Mouse (Mus musculus): ENCODE measurements around the gene Shb. TPM values are rescaled to one million over a fixed set of nuclear protein-coding genes. Genes with fewer than 3 reads are reported as not detected.

Shb gene
- polyA plus RNA-seq, 1 experiment from 2014 or later, result 7.2 TPM

DNA sequence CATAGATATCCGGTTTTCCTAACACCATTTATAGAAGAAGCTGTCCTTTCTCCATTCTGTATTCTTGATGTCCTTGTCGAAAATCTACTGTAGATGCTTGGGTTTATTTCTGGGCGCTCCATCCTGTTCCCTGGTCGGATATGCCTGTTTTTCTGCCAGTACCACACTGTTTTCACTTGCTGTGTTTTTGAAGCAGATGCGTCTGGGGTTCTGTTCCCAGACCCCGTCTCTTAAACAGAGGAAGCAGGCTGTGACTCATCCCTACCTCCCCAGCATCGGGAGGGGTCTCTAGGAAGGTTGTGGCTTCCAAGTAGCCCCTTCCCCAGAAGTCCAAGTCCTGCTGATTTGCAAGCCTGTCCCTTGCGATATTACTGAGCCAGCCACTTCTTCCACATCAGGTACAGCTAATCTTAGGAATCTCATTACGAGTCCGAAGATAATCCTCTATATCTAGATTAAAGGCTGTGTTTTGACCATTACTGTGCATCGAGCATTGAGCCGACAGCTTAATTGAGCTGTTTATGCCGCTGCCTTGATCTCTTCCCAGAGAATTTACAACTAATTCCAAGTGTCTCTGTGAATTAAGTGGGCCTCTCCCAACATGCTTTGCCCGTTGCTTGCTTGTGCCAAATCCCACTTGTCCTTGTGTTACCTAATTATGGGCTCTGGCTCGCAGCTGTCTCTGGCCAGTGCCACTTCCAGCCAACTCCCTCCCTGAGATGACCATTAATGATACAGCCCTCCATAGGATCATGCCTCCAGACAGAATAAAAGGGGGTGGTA lies 8.1 kb upstream of the Shb start:
- 65% methylated on average over 15 of the region's 15 CpGs for WGBS
- H3K36me3 ChIP-seq, result no peaks in the 10 kb centered on the region
- ATAC-seq (ENCODE audit: low FRiP score, low read depth), result no peak

DNA sequence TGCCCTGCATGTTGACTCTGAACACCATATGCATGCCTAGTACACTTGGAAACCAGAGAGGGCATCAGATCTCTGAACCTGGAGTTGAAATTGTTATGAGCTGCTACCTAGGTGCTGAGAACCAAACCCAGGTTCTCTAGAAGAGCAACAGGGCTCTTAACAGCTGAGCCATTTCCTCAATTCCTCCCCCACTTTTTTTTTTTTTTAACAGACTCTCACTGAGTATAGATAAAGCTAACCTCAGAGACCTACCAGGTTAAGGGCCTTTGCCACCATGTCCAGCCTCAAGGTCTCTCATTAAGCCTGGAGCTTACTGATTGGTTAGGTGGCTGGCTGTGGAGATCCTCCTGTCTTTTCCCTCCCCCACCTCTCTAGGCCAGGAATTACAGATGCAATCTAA lies 6.9 kb upstream of the Shb start:
- Histone ChIP-seq H3K4me2 (no peak overlapping the region), H3K36me3 (no peaks in the 10 kb centered on the region), H3K4me1 (replicated peaks) (0 out of 2 replicates have a peak, but pooled peaks cover 5% of the 10 kb centered on the region), H3K9ac (no peak overlapping the region), H3K27ac (replicated peaks) (no peak overlapping the region), H3K9me3 (no peaks in the 10 kb centered on the region), H3K27me3 (no peaks in the 10 kb centered on the region), H3K4me3 (no peak overlapping the region)
- no peak for ATAC-seq (ENCODE audit: low FRiP score, low read depth)

More for the DNA sequence above, 8.1 kb upstream of the Shb start:
- Histone ChIP-seq H3K4me1 (replicated peaks) (0 out of 2 replicates have a peak, but pooled peaks cover 5% of the 10 kb centered on the region), H3K4me3 (no peak overlapping the region), H3K27me3 (no peaks in the 10 kb centered on the region), H3K9ac (no peak overlapping the region), H3K27ac (replicated peaks) (no peak overlapping the region), H3K4me2 (no peak overlapping the region), H3K9me3 (no peaks in the 10 kb centered on the region)

DNA sequence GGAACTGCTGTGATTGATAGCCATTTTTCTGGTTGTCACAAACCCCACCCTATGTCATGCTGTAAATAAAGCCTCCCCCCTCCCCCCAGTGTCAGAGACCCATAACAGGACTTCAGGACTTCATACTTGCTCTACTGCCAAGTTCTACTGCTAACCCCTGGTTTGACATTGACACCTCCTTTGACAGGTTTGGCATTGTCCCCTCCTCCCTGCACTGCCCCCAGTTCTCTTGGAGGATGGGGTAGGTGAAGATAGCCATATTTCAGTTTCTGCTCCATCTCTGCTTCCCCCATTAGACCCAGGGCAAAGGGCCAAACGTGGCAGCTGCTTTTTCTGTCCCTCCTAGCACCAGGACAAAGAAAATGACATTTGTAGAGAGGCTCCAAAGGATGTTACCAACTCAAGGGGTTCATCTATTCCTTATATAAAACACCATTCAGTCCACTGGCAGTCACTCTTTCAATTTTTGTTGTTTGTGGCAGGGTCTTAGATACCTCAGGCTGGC lies 1.2 kb upstream of the Shb start:
- H3K9ac ChIP-seq, result no peak overlapping the region
- no peaks in the 10 kb centered on the region for H3K27me3 ChIP-seq
- no peak overlapping the region for H3K4me2 ChIP-seq
- H3K36me3 ChIP-seq, result no peaks in the 10 kb centered on the region
- no peaks in the 10 kb centered on the region for H3K9me3 ChIP-seq
- no peak overlapping the region for H3K4me3 ChIP-seq
- no peak for ATAC-seq (ENCODE audit: low FRiP score, low read depth)
- 57% methylated on average over 1 of the region's 1 CpGs for WGBS
- H3K4me1 ChIP-seq (replicated peaks), result peaks cover 38% of the 10 kb centered on the region
- H3K27ac ChIP-seq (replicated peaks), result no peak overlapping the region

DNA sequence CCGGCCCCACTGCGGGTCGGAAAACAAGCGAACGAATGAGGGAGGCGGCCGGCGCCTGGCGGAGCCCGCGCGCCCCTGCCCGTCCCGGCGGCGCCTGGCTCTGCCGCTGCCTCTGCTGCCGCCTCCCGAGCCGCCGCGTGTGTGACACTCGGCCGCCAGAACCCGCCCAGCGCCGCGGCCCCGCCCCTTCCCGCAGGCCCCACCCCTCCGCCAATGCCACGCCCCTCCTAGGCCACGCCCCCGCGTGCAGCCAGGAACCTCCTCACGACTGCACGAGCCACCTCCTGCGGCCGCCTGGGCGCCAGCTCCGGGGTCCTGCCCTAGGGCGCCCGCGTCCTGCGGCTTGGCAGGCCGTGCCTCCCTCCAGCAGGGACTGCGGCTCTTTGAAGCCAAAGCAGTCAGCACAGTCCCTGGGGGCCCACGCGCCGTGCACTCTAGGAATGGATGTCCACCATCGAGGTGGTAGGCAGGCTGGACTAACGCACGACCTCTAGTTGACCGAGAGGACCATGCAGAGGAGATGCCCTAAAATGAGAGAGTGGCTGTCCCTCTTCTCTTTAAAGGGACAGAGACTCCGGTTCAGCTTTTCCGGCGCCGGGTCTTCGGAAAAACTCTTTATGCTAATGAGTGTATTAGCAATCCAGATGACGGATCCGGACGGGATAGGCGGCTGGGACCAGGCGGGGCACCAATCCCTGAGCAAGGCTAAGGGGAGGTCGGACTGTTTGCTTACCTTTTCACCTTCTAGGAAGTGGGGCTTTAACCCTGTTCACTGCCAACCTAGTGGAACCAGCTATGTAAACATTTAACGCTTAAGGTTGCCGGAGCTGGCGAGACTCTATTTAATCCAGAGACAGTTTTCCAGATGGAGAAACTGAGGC lies 1.4 kb downstream of the Shb start:
- under 1% methylated on average over 57 of the region's 68 CpGs for WGBS
- Histone ChIP-seq H3K27ac (replicated peaks) (peak overlapping the region; percentile 88), H3K9me3 (no peaks in the 10 kb centered on the region), H3K36me3 (no peaks in the 10 kb centered on the region), H3K4me2 (peak overlapping the region; percentile 88), H3K4me3 (peak overlapping the region; percentile 78), H3K4me1 (replicated peaks) (peaks cover 61% of the 10 kb centered on the region), H3K9ac (peak overlapping the region; percentile 69), H3K27me3 (no peaks in the 10 kb centered on the region)
- peak; percentile 90 for ATAC-seq (ENCODE audit: low FRiP score, low read depth)

DNA sequence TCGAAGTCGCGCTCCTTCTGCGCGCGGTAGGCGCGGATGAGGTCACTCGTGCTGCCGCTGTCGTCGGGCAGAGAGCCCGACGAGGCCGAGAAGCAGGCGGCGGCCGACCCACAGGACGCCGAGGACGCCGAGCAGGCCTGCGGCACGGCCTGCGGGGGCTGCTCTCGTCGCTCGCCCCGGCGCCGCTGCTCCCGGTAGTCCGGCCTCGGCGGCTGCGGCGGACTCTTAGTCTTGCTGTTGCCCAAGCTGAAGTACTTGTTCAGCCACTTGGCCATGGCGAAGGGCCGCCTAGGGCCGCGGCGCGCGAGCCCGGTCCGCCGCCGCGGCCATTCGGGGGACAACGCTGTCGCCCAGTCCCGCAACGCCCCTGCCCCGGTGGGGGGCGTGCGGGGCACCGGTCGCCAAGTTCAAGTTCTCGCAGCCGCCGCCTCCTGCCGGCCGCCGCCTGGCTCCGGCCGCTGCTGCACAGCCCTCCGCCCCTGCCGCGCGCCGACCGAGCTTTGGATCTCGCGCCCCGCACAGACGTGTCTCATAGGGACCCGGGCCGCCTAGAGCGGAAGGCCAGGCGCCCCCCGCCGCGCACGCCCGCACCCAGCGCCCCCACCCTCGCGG lies 2.2 kb downstream of the Shb start:
- no peaks in the 10 kb centered on the region for H3K9me3 ChIP-seq
- peaks cover 62% of the 10 kb centered on the region for H3K4me1 ChIP-seq (replicated peaks)
- peak; percentile 55 for ATAC-seq (ENCODE audit: low FRiP score, low read depth)
- H3K36me3 ChIP-seq, result no peaks in the 10 kb centered on the region
- peak overlapping the region; percentile 69 for H3K9ac ChIP-seq
- H3K27ac ChIP-seq (replicated peaks), result peak overlapping the region; percentile 88
- under 1% methylated on average over 75 of the region's 89 CpGs for WGBS
- H3K27me3 ChIP-seq, result no peaks in the 10 kb centered on the region
- H3K4me3 ChIP-seq, result peak overlapping the region; percentile 78
- H3K4me2 ChIP-seq, result peak overlapping the region; percentile 88

DNA sequence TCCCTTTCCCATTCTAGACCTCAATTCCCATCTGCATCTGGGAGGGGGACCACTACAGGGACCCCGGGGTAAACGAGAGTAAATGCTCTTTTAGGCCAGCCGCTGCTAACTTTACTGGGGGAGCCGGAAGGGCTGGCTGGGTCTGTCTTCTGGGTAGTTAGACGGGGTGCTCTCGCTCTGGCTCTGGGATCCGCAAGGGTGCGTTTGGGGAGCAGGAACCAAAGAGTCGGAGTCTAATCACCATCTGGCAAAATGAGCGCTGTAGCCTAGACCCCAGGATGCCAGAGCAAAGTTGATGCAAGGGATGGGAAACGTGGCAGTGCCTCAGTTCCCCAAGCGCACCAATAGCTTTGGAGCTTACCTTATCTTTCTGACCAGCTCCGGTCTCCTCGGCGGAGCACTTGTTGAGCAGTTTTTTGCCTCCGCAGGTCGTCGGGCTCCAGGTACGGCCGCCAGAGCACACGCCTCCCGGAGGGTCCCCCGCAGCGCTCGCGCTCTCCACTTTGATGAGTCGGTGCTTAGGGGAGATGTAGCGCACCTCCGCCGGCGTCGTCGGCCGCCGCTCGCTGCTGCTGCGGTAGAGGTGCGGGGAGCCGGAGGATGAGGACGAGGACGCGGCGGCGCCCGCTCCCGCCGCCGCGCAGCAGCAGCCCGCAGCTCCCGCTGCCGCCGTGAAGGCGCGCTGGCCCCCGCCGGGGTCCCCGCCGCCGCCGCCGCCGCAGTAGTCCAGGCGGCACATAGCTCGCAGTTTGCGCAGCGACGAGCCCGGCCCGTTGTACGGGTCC lies 2.9 kb downstream of the Shb start:
- H3K9ac ChIP-seq, result peak overlapping the region; percentile 69
- peaks cover 62% of the 10 kb centered on the region for H3K4me1 ChIP-seq (replicated peaks)
- WGBS, result under 1% methylated on average over 68 of the region's 71 CpGs
- peak overlapping the region; percentile 88 for H3K4me2 ChIP-seq
- H3K4me3 ChIP-seq, result peak overlapping the region; percentile 78
- H3K9me3 ChIP-seq, result no peaks in the 10 kb centered on the region
- no peaks in the 10 kb centered on the region for H3K27me3 ChIP-seq
- no peaks in the 10 kb centered on the region for H3K36me3 ChIP-seq
- peak overlapping the region; percentile 88 for H3K27ac ChIP-seq (replicated peaks)
- no peak for ATAC-seq (ENCODE audit: low FRiP score, low read depth)

DNA sequence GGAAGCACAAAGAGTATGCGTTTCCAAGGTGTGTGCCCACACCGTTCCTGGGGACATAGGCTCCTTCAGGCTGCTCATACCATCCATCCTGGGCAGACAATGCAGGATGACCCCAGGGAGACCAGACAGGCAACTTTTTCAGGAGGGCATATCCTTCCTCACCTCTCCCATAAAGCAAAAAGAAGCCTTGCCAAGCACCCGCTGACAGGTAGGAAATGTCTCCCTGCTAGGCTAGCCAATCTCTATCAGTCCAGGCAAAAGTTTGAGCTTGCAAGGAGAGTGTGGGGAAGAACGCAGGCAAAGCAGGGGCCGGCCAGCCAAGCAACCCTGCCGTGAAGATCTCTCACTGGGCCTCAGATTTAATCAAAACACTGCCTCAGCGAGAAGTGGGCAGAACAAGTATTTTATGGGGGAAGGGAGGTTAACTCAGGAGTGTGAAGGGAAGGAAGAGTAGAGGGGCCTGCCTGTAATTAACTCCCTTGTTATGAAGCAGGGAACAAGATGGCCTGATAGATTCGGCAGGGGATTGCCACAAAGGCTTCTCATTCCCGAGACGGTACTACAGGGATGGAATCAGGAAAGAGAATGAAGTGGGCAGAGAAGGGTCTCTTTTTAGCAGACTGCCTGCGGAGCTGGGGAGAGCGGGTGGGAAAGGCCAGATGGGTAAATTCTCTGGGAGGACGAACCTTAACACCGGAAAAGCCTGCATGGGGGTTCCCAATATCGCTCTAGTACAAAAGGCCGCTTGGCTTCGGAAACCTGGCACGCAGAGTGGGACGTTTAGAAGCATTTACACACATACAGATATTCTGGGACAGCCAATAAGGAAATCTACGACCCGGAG lies 3.7 kb downstream of the Shb start:
- WGBS, result 3% methylated on average over 21 of the region's 21 CpGs
- Histone ChIP-seq H3K27me3 (no peaks in the 10 kb centered on the region), H3K9me3 (no peaks in the 10 kb centered on the region), H3K9ac (peak overlapping the region; percentile 69), H3K4me2 (peak overlapping the region; percentile 88), H3K27ac (replicated peaks) (0 out of 2 replicates have a peak overlapping the region, but pooled peaks have one; percentile 2), H3K36me3 (no peaks in the 10 kb centered on the region), H3K4me3 (peak overlapping the region; percentile 78), H3K4me1 (replicated peaks) (peaks cover 62% of the 10 kb centered on the region)
- no peak for ATAC-seq (ENCODE audit: low FRiP score, low read depth)

DNA sequence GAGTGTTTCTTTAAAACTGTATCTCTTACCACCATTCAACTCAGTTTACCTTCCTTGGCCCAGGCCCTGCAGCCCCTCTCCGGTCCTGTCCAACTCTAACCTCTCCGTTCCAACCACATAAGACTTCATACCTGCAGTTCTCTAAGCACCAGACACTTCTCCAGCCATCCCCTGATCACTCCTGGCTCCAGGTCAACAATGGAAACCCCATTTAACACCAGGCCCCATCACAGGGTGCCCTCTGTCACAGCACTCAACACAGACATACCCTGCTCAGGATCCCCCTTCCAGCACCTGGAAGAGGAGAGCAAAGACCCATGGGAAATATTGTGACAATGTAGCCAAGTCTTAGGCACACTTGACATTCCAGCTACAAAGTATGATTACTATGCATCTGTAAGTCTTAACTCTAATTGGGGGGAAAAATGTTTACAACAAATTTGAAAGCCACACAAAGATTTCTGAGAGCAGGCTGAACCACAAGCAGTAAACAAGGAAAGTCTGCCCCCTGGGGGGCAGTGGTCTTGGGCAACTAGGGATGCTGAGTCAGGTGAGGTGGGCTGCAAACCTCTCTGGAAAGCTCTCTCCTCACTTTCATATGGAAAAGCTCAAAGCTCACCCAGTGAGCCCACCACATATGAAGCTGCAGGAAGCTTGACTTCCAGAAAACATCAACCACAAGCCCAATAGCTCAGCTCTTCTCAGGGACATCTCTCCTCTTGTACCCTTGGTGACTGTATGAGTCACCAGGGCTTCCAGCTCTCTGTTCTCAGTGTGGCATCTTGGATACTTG lies 4.5 kb downstream of the Shb start:
- Histone ChIP-seq H3K27me3 (no peaks in the 10 kb centered on the region), H3K4me1 (replicated peaks) (peaks cover 61% of the 10 kb centered on the region), H3K9ac (peak overlapping the region; percentile 69), H3K4me2 (peak overlapping the region; percentile 88), H3K36me3 (no peaks in the 10 kb centered on the region), H3K4me3 (peak overlapping the region; percentile 78), H3K27ac (replicated peaks) (no peak overlapping the region), H3K9me3 (no peaks in the 10 kb centered on the region)
- WGBS, result 93% methylated on average over 2 of the region's 2 CpGs
- ATAC-seq (ENCODE audit: low FRiP score, low read depth), result no peak

DNA sequence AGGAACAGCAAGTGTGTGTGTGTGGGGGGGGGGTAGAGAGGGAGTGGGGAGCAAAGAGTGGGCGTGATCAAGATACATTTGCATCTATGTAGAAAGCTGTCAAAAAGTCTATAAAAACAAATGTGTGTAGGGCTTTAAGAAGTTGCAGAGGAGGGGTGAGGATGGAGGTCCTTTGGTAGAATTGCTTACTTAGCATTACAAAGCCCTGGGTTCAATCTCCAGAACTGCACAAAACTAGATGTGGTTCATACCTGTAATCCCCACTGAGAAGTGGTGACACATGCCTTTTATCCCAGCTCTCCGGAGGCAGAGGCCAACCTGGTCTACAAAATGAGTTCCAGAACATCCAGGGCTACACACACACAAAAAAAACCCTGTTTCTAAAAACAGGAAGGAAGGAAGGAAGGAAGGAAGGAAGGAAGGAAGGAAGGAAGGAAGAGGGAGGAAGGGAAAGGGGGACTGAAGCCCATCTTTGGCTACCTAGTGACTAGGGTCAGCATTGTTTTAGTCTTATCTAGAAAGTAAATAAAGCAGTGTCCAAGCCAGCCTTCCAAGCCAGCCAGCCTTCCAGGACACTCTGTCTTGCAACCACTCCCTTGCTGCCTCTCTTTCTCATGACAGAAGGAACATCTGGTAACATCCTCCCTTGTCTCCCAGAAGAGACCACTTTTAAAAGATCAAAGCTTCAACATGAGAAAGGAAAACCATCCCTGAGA lies 5.3 kb downstream of the Shb start:
- Histone ChIP-seq H3K27me3 (no peaks in the 10 kb centered on the region), H3K4me1 (replicated peaks) (peaks cover 58% of the 10 kb centered on the region), H3K9me3 (no peaks in the 10 kb centered on the region), H3K27ac (replicated peaks) (no peak overlapping the region), H3K4me3 (peak overlapping the region; percentile 78; the same call in 1 of the 2 replicates), H3K4me2 (peak overlapping the region; percentile 88), H3K36me3 (no peaks in the 10 kb centered on the region), H3K9ac (no peak overlapping the region)
- ATAC-seq (ENCODE audit: low FRiP score, low read depth), result no peak
- WGBS, result 91% methylated on average over 2 of the region's 2 CpGs

DNA sequence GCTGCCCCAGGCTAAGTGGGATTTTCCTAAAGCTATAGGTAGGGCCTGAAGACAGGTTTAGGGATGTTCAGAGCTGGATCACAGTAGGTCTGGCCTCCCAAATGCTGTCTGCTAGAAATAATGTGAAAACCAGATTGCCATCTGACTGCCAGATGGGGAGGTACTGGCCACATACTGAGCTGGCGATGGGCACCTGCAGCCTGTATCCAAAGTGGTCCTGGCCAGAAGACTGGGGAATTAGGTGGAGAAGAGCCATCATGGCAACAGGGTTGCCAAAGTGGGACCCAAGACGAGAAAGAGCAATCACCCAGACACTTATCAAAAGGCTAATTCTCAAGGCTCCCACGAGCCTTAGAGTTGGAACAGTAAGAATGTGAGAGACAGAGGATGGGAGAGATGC lies 6.1 kb downstream of the Shb start:
- Histone ChIP-seq H3K4me2 (peak overlapping the region; percentile 88), H3K9ac (no peak overlapping the region), H3K4me1 (replicated peaks) (peaks cover 53% of the 10 kb centered on the region), H3K27me3 (no peaks in the 10 kb centered on the region), H3K9me3 (no peaks in the 10 kb centered on the region), H3K36me3 (no peaks in the 10 kb centered on the region), H3K4me3 (no peak overlapping the region), H3K27ac (replicated peaks) (no peak overlapping the region)
- no peak for ATAC-seq (ENCODE audit: low FRiP score, low read depth)
- 84% methylated on average over 3 of the region's 3 CpGs for WGBS

Measured in hindbrain, embryonic 15.5 days (tissue).